Mouse (Mus musculus): ENCODE results near the gene Plekha5. TPM values are rescaled to one million over a fixed set of nuclear protein-coding genes. Genes with fewer than 3 reads are reported as not detected.
"Not testable (repeated sequence)": the region's sequence is repeated elsewhere in the genome, so short reads cannot be mapped to it uniquely, and the experiment has no call there.

Plekha5 gene
- polyA plus RNA-seq, 1 experiment from 2014 or later: 40.3 TPM

DNA sequence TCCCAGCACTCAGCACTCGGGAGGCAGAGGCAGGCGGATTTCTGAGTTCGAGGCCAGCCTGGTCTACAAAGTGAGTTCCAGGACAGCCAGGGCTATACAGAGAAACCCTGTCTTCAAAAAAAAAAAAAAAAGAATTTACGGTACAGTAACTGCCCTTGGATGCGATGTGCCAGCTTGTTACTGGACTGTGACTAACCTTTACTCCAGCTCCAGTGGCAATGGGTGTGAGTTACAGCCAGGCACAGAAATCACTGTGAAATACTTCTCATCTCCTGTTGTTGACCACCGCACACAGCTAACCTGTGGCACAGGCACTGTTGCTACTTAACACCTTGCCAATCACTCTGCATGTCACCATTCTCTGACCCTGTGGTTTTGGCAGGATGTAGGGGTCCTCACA, 171.7 kb downstream of the Plekha5 start:
- ATAC-seq (ENCODE audit: low FRiP score, low read depth); H3K27me3 ChIP-seq; H3K4me1 ChIP-seq (replicated peaks); H3K9ac ChIP-seq; H3K4me3 ChIP-seq; H3K4me2 ChIP-seq; H3K9me3 ChIP-seq; H3K27ac ChIP-seq (replicated peaks): not testable (repeated sequence)
- WGBS: 97% methylated on average over 6 of the region's 6 CpGs
- H3K36me3 ChIP-seq: peaks cover 46% of the 10 kb centered on the region

DNA sequence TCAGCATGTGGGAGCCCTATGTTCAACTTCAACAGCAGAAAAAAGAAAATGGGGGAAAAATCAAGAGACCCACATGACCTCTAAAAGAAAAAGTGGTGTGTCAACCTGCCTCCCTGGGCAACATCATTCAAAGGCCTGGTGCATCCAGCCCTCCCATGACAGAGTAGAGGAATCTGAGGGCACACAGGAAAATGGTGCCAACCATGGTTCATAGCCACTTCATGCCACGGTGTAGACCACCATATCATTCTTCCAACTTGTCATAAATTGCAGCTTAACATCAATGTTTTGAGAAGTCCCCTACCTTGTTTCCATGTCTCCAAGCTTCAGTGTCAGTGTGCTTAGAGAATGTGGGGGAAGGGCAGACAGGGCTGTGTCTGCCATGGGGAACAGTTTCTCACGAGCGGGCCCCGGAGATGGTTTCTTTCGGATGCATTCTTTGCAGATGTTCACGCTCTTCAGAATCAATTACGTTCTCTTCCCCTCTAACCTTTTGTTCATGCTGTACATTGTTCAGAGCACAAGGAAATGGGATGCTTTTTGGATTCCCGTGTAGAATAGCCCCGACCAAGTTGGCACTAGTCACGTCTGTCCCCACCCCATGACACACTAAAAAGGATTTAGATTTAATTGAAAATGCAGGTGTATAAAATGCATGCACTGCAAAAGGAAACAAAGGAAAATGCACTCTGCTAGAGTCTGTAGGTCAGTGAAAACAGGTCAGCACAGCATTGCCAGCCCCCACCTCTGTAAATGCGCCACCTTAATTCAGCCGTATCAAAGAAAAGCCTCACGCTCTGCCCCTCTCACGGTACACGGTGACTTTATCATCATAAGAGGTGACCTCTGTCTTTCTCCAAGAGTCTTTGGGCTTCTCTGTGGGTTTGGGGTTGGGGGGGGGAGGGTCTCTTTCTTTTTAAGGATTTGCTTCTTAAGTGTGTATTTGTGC, 173.8 kb downstream of the Plekha5 start:
- H3K36me3 ChIP-seq: peaks cover 29% of the 10 kb centered on the region
- 0 out of 2 replicates have a peak, but pooled peaks have one; percentile 29 for ATAC-seq (ENCODE audit: low FRiP score, low read depth)
- no peak overlapping the region for H3K27ac ChIP-seq (replicated peaks)
- H3K4me1 ChIP-seq (replicated peaks): 0 out of 2 replicates have a peak, but pooled peaks cover 5% of the 10 kb centered on the region
- no peaks in the 10 kb centered on the region for H3K9me3 ChIP-seq
- 31% methylated on average over 15 of the region's 15 CpGs for WGBS
- no peak overlapping the region for H3K4me2 ChIP-seq
- no peaks in the 10 kb centered on the region for H3K27me3 ChIP-seq
- no peak overlapping the region for H3K9ac ChIP-seq
- no peak overlapping the region for H3K4me3 ChIP-seq

DNA sequence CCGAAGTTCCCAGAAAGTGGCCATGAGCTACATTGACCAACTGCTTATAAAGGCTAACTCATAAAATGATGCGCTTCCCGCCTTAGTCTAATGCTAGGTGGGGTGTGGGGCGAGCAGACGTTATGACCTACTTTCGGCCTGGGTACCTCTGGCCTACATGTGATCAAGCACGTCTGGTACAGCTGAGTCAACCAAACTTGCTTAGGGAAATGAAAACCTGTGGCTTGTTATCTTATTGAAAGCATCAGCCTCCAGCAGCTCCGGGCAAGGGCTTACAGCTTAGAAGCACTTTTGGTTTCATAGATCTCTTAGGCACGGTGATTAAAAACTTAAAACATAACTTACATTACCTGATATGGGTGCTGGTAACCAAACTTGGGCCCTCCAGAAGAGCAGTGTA, 174.7 kb downstream of the Plekha5 start:
- Histone ChIP-seq H3K36me3 (peaks cover 22% of the 10 kb centered on the region), H3K9ac (no peak overlapping the region), H3K4me1 (replicated peaks) (peaks cover 7% of the 10 kb centered on the region), H3K27ac (replicated peaks) (no peak overlapping the region), H3K4me2 (no peak overlapping the region), H3K9me3 (no peaks in the 10 kb centered on the region), H3K27me3 (no peaks in the 10 kb centered on the region), H3K4me3 (no peak overlapping the region)
- ATAC-seq (ENCODE audit: low FRiP score, low read depth): no peak
- WGBS: 87% methylated on average over 9 of the region's 9 CpGs

DNA sequence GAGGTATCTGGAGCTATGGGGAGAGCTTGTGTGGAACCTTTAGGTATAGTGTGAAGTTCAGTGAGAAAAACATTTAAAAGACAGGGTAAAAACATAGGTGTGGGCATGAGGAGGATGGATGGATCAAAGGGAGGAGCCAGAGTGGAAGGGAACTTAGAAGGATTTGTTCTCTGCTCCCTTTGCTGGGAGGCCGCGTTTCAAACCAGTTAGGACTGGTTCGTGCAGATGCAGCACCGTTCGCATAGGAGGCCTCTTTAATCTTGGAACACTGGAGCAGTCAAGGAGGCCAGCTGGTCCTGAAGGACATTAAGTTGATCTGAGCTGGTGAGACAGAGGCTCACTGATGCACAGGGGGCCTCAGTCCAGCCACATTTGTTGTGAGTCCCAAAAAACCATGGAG, 175.5 kb downstream of the Plekha5 start:
- H3K27ac ChIP-seq (replicated peaks): no peak overlapping the region
- no peak overlapping the region for H3K9ac ChIP-seq
- H3K9me3 ChIP-seq: no peaks in the 10 kb centered on the region
- no peak overlapping the region for H3K4me2 ChIP-seq
- no peak overlapping the region for H3K4me3 ChIP-seq
- WGBS: 87% methylated on average over 5 of the region's 5 CpGs
- no peaks in the 10 kb centered on the region for H3K27me3 ChIP-seq
- peaks cover 11% of the 10 kb centered on the region for H3K4me1 ChIP-seq (replicated peaks)
- H3K36me3 ChIP-seq: peaks cover 14% of the 10 kb centered on the region
- no peak for ATAC-seq (ENCODE audit: low FRiP score, low read depth)

DNA sequence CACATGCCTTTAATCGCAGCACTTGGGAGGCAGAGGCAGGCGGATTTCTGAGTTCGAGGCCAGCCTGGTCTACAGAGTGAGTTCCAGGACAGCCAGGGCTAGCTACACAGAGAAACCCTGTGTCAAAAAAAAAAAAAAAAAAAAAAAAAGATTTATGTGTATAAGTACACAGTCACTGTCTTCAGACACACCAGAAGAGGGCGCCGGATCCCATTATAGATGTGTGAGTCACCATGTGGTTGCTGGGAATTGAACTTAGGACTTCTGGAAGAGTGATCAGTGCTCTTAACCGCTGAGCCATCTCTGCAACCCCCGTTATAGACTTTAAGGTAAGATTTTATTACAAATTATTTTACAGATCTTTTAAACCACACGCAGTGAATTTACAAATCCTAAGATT, 176.8 kb downstream of the Plekha5 start:
- not testable (repeated sequence) for H3K4me2 ChIP-seq; H3K27me3 ChIP-seq; H3K36me3 ChIP-seq; H3K4me3 ChIP-seq; H3K9ac ChIP-seq; H3K27ac ChIP-seq (replicated peaks); H3K9me3 ChIP-seq; ATAC-seq (ENCODE audit: low FRiP score, low read depth)
- WGBS: 96% methylated on average over 8 of the region's 8 CpGs
- H3K4me1 ChIP-seq (replicated peaks): peaks cover 13% of the 10 kb centered on the region

DNA sequence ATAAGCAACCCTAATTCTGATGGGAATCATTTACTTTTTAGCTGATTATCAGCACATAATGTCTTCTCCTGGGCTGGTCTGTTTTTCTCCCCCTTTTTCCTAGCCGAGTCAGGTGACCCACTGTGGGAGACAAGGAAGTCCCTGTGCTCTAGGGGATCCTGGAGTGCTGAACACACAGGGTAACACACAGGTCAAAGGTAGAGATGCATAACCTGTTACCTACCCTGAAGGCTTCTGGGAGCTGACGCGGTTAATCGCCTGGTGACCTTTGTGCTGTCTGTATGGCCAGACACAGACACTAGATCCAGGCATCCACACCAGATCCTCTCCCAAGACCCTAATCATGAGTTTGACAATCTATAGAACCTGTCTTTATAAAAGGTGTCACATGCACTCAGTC, 177.3 kb downstream of the Plekha5 start:
- no peak overlapping the region for H3K9ac ChIP-seq
- H3K9me3 ChIP-seq: no peaks in the 10 kb centered on the region
- no peak overlapping the region for H3K4me2 ChIP-seq
- no peaks in the 10 kb centered on the region; the same call in 1 of the 2 replicates for H3K36me3 ChIP-seq
- 89% methylated on average over 4 of the region's 4 CpGs for WGBS
- H3K4me1 ChIP-seq (replicated peaks): peaks cover 13% of the 10 kb centered on the region
- no peak overlapping the region for H3K4me3 ChIP-seq
- no peaks in the 10 kb centered on the region for H3K27me3 ChIP-seq
- no peak overlapping the region for H3K27ac ChIP-seq (replicated peaks)
- no peak for ATAC-seq (ENCODE audit: low FRiP score, low read depth)

DNA sequence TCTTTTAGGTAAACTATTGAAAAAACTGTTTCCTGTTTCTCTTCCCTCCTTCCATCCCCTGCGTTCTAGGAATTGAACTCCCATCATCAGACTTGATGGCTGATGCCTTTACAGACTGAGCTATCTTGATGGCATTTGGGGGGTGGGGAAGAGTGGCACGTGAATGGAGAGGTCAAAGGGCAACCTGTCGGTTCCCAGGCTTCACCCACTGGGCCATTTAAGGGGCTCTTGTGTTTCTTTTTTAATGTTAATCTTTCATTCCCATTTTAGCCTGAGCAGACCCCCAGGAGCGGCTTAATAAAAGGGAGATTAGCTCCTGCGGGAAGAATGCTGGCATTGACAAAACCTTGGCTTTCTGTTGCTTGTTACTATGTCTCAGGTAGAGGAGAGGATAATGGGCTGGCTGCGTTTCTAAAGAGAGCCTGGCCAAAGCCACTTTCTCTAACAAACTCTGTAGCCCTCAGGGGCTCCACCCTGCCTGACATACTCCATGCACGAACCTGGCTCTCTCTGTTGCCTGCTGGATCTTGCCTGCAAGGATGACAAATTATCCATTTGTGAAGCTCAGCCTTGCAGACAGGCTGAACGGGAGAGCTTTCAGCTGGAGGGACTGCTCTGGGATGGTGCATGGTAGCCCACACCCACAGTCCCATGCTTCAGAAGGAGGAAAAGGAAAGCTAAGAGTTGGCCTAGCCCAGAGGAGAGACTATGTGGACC, 179.5 kb downstream of the Plekha5 start:
- Histone ChIP-seq H3K9ac (no peak overlapping the region), H3K27ac (replicated peaks) (0 out of 2 replicates have a peak overlapping the region, but pooled peaks have one; percentile 10), H3K4me2 (no peak overlapping the region), H3K36me3 (no peaks in the 10 kb centered on the region), H3K9me3 (no peaks in the 10 kb centered on the region), H3K27me3 (no peaks in the 10 kb centered on the region), H3K4me1 (replicated peaks) (peaks cover 8% of the 10 kb centered on the region), H3K4me3 (no peak overlapping the region)
- 4% methylated on average over 8 of the region's 8 CpGs for whole genome bisulfite sequencing
- ATAC-seq (ENCODE audit: low FRiP score, low read depth): peak; percentile 25; the same call in 1 of the 2 replicates

DNA sequence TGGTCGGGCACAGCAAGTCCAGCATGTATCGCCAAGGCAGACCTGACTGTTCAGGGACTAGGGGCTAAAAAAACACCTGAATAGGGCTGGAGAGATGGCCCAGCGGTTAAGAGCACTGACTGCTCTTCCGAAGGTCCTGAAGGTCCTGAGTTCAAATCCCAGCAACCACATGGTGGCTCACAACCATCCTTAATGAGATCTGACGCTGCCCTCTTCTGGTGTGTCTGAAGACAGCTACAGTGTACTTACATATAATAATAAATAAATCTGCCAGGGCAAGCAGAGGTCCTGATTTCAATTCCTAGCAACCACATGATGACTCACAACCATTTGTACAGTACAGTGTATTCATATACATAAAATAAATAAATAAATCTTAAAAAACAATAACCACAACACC, 181.3 kb downstream of the Plekha5 start:
- H3K9me3 ChIP-seq; ATAC-seq (ENCODE audit: low FRiP score, low read depth); H3K27ac ChIP-seq (replicated peaks); H3K36me3 ChIP-seq; H3K9ac ChIP-seq; H3K27me3 ChIP-seq; H3K4me2 ChIP-seq; H3K4me1 ChIP-seq (replicated peaks); H3K4me3 ChIP-seq: not testable (repeated sequence)
- 83% methylated on average over 5 of the region's 5 CpGs for WGBS

DNA sequence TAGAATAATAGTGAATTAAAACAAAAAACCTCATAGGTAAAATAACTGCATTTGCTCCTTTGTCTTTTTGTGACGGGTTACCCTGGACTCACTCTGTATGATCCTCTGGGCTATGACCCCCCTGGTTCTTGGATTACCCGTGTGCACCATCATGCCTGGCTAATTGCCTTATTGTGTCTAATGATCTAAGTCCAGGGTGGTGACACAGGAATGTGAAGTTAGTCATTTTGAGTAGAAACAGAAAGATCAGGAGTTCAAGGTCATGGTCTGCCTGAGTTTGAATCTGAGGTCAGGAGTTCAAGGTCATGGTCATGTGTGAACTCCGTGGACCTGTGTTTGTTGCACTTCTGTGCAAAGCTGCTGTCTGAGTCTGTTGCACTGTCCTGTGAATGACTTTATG, 181.9 kb downstream of the Plekha5 start:
- H3K9me3 ChIP-seq: no peaks in the 10 kb centered on the region
- H3K36me3 ChIP-seq: no peaks in the 10 kb centered on the region
- no peak overlapping the region for H3K4me2 ChIP-seq
- ATAC-seq (ENCODE audit: low FRiP score, low read depth): no peak
- 71% methylated on average over 3 of the region's 3 CpGs for WGBS
- no peak overlapping the region for H3K4me3 ChIP-seq
- H3K27ac ChIP-seq (replicated peaks): no peak overlapping the region
- H3K9ac ChIP-seq: no peak overlapping the region
- H3K27me3 ChIP-seq: no peaks in the 10 kb centered on the region
- H3K4me1 ChIP-seq (replicated peaks): peaks cover 8% of the 10 kb centered on the region

DNA sequence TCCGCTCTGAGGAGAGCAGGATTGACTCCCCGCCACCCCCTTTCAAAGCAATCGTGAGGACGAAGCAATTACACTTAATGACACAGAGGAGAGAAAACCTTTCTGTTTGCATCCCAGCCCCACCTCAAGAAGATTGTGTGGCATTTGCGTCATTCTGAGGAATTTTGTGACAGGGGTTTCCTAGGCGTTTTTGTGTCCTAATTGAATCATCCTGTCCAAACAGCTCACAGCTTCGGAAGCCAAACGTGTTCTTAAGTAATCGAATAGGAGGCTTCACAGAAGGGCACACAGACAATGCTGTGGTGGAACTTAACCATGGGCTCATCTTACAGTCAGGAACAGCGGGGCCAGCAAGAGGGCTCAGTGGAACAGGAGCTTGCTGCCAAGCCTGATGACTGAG, 182.7 kb downstream of the Plekha5 start:
- Histone ChIP-seq H3K27me3 (no peaks in the 10 kb centered on the region), H3K9me3 (no peaks in the 10 kb centered on the region), H3K27ac (replicated peaks) (no peak overlapping the region), H3K36me3 (no peaks in the 10 kb centered on the region), H3K4me1 (replicated peaks) (peaks cover 8% of the 10 kb centered on the region), H3K4me2 (no peak overlapping the region), H3K4me3 (no peak overlapping the region), H3K9ac (no peak overlapping the region)
- 71% methylated on average over 10 of the region's 10 CpGs for WGBS
- ATAC-seq (ENCODE audit: low FRiP score, low read depth): no peak

DNA sequence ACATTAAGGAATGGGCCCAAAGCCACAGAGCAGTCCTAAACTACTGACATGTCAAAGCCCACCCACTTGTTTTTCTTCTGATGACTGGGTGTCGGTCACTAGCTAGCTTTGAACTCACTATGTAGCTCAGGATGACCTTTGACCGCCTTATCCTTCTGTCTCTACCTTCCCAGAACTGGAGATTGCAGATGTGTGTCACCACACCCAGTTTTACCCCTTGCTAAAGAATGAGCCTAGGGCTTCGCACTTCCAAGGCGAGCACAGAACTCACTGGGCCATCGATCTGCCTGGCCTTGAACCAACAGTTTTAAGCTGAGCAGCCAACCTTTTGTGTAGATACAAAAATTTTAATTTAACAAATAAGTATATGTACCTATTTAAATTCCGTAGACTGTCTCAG, 184.8 kb downstream of the Plekha5 start:
- Histone ChIP-seq H3K4me3 (no peak overlapping the region), H3K4me1 (replicated peaks) (peaks cover 4% of the 10 kb centered on the region), H3K4me2 (no peak overlapping the region), H3K9me3 (no peaks in the 10 kb centered on the region), H3K36me3 (no peaks in the 10 kb centered on the region), H3K9ac (no peak overlapping the region), H3K27ac (replicated peaks) (no peak overlapping the region), H3K27me3 (no peaks in the 10 kb centered on the region)
- WGBS: 96% methylated on average over 6 of the region's 6 CpGs
- no peak for ATAC-seq (ENCODE audit: low FRiP score, low read depth)

DNA sequence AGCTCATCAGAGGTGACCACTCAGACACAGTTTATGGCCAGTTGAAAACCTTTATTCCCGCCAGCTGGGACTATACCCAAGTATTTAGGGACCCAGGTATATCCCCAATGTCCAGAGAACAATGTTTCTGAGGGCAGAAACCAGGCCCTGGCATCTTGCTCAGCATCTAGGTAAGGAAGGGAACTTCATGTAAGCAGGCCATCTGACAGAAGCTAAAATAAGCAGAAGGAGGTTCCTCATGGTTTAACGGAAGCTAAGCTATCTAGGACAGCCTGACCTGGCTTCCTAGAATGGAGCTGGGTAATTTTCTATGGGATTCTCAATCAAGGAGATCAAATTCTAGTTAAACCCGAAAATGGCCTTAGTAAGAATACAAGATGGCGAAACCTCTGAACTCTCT, 185.7 kb downstream of the Plekha5 start:
- no peak overlapping the region for H3K4me3 ChIP-seq
- H3K4me1 ChIP-seq (replicated peaks): no peaks in the 10 kb centered on the region
- no peak overlapping the region for H3K4me2 ChIP-seq
- no peaks in the 10 kb centered on the region for H3K27me3 ChIP-seq
- no peak overlapping the region for H3K9ac ChIP-seq
- ATAC-seq (ENCODE audit: low FRiP score, low read depth): no peak
- no peak overlapping the region for H3K27ac ChIP-seq (replicated peaks)
- no peaks in the 10 kb centered on the region for H3K36me3 ChIP-seq
- WGBS: 90% methylated on average over 4 of the region's 4 CpGs
- H3K9me3 ChIP-seq: no peaks in the 10 kb centered on the region
